Mouse (Mus musculus) midbrain, embryonic 12.5 days (tissue): ENCODE results near the gene Wdr86. TPM values are rescaled to one million over a fixed set of nuclear protein-coding genes. Genes with fewer than 3 reads are reported as not detected.
"Not testable (repeated sequence)": the region's sequence is repeated elsewhere in the genome, so short reads cannot be mapped to it uniquely, and the experiment has no call there.

Experiments used
- ATAC-seq: fragments of 200-750 bp; cut with Nextera tagmentation; 2 replicates; pipeline ENCODE4 v1.8.0; 2017; ENCODE audit warnings: low read depth, moderate TSS enrichment, moderate library complexity; ENCODE audit not compliant: low FRiP score
- H3K27ac ChIP-seq: fragments of 300-500 bp; sonication (generic); replicated peaks from 2 replicates; pipeline ENCODE4 v1.5.1; 2016; ENCODE audit warnings: mild to moderate bottlenecking
- H3K27me3 ChIP-seq: fragments of 300-500 bp; sonication (generic); 2 replicates; pipeline ENCODE4 v1.6.1; 2016; ENCODE audit warnings: mild to moderate bottlenecking
- H3K36me3 ChIP-seq: fragments of 300-500 bp; sonication (generic); 2 replicates; pipeline ENCODE4 v1.6.1; 2016
- H3K4me1 ChIP-seq: fragments of 300-500 bp; sonication (generic); 2 replicates; pipeline ENCODE4 v1.6.1; 2016
- H3K4me2 ChIP-seq: fragments of 300-500 bp; sonication (generic); replicated peaks from 2 replicates; pipeline ENCODE4 v1.6.1; 2016; ENCODE audit warnings: mild to moderate bottlenecking, moderate library complexity
- H3K4me3 ChIP-seq: fragments of 300-500 bp; sonication (generic); 2 replicates; pipeline ENCODE4 v1.5.1; 2016; ENCODE audit warnings: mild to moderate bottlenecking
- H3K9ac ChIP-seq: fragments of 300-500 bp; sonication (generic); replicated peaks from 2 replicates; pipeline ENCODE4 v1.6.1; 2016; ENCODE audit warnings: mild to moderate bottlenecking, moderate library complexity
- H3K9me3 ChIP-seq: fragments of 300-500 bp; sonication (generic); 2 replicates; pipeline ENCODE4 v1.6.1; 2016; ENCODE audit warnings: mild to moderate bottlenecking
- WGBS: fragments of 180-500 bp; shearing (Covaris S2); methylation state at CpG from one replicate; pipeline ENCODE4 v1.1.7; 2016; 5-methylcytosine and 5-hydroxymethylcytosine counted together
- polyA plus RNA-seq: library from polyadenylated mRNA; unstranded; fragments of >200 nt; fragmentation: Nextera tagmentation; extraction: Ambion mirVana; gene quantifications from 2 replicates; pipeline ENCODE4 v1.2.1, GENCODE M21; 2016

Gene Wdr86
- 8.1 and 11.7 TPM in 2 replicates for polyA plus RNA-seq

DNA sequence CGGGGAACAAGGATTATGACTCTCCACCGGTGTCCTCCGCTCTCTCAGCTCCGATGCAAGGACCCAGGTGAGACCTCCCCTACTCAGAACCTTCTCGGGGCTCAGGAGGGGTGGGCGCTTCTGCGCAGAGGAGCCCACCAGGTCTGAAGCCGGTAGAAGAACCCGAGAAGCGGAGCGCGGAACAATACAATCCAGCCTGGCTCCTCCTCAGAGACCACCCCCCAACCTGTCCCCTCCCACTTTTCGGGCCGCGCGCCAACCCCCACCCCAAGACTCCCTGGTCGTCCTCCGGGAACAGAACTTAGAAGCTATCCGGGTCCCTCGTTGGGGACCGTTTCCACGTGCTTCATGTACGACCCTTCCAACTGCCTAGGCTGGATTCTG, at the start of gene Wdr86:
Gene Wdr86, minus strand, starts transcription at position 240 of the 384 bp plus-strand sequence.
- Histone ChIP-seq H3K9me3 (no peaks in the 10 kb centered on the region), H3K4me3 (peak within 1 kb of the TSS; percentile 43), H3K36me3 (no peaks in the 10 kb centered on the region), H3K4me1 (peaks cover 23% of the 10 kb centered on the region), H3K27me3 (peaks cover 45% of the 10 kb centered on the region), H3K27ac (no peak within 1 kb of the TSS), H3K4me2 (peak within 1 kb of the TSS; percentile 55), H3K9ac (peak within 1 kb of the TSS; percentile 39; the same call in 1 of the 2 replicates)
- under 1% methylated on average over 23 of the region's 23 CpGs for WGBS
- ATAC-seq: no peak; the same call in 1 of the 2 replicates

DNA sequence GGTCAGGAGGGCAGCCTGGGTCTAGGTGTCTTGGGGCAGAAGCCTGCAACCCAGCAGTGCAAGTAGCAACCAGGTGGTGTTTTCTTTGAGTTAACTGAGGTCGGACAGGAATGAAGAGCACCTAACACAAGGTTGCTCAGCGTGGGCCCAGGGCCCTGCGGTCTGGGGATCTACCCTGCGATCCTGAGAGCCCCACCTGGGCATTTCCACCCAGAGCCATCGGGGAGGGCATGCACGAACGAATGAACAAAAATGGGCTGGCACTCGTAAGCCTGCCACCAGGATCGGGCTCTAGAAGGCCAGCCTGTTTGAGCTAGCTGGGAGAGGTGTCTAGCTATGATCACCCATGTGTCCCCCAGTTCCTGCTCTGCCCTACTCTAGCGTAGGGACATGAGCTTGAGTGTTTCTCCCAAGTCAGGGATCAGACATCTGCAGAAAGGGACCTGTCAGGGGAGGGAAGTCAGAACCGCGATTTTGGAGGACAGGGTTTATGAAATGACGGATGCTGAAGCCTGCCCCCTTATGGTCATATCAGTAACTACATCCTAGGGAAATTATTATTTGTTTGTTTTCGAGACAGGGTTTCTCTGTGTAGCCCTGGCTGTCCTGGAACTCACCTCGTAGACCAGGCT, 49.5 kb upstream of the Wdr86 start:
- 46% methylated on average over 15 of the region's 15 CpGs for WGBS
- ATAC-seq: no peak
- H3K27me3 ChIP-seq: peaks cover 19% of the 10 kb centered on the region
- H3K27ac ChIP-seq: no peak overlapping the region
- no peaks in the 10 kb centered on the region for H3K36me3 ChIP-seq
- H3K4me3 ChIP-seq: no peak overlapping the region
- peaks cover 6% of the 10 kb centered on the region for H3K4me1 ChIP-seq
- H3K4me2 ChIP-seq: no peak overlapping the region
- no peak overlapping the region for H3K9ac ChIP-seq
- no peaks in the 10 kb centered on the region for H3K9me3 ChIP-seq

DNA sequence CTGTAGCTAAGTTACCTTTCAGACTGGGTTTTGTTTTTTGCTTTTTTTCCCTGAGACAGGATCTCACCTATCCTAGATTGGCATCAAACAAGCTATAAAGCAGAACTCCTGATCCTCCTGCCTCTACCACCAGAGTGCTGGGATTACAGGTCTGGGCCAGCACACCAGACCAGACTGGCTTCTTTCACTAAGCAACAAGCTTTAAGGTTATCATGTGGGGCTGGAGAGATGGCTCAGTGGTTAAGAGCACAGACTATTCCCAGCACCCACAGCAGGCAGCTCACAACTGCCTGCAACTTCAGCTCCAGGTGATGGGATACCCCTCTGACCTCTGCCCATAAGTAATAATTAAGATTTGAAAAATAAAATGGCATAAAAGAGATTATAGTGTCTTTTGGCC, 48.8 kb upstream of the Wdr86 start:
- Histone ChIP-seq H3K9ac (no peak overlapping the region), H3K9me3 (no peaks in the 10 kb centered on the region), H3K27ac (no peak overlapping the region), H3K4me2 (no peak overlapping the region), H3K4me3 (no peak overlapping the region), H3K27me3 (peaks cover 19% of the 10 kb centered on the region), H3K4me1 (peaks cover 6% of the 10 kb centered on the region), H3K36me3 (no peaks in the 10 kb centered on the region)
- no peak for ATAC-seq

DNA sequence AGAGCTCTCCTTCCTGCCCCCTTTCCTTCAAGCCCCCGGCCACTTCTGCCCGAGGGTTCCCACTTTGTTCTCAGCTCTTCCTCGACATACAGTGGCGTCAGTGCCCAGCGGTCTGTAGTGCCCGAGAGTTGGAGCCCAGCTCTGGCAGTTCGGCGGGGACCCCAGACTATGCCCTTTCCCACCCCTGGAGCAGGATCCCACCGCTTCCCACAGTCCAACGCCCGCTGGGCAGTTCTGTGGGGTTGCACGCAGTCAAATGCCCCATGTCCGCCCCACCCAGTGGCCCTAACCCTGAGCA, 48.3 kb upstream of the Wdr86 start:
- Histone ChIP-seq H3K27ac (no peak overlapping the region), H3K36me3 (no peaks in the 10 kb centered on the region), H3K27me3 (peaks cover 19% of the 10 kb centered on the region), H3K9ac (no peak overlapping the region), H3K4me3 (peak overlapping the region; percentile 8; the same call in 1 of the 2 replicates), H3K4me2 (peak overlapping the region; percentile 28), H3K4me1 (peaks cover 6% of the 10 kb centered on the region), H3K9me3 (no peaks in the 10 kb centered on the region)
- 41% methylated on average over 13 of the region's 13 CpGs for WGBS
- no peak for ATAC-seq

DNA sequence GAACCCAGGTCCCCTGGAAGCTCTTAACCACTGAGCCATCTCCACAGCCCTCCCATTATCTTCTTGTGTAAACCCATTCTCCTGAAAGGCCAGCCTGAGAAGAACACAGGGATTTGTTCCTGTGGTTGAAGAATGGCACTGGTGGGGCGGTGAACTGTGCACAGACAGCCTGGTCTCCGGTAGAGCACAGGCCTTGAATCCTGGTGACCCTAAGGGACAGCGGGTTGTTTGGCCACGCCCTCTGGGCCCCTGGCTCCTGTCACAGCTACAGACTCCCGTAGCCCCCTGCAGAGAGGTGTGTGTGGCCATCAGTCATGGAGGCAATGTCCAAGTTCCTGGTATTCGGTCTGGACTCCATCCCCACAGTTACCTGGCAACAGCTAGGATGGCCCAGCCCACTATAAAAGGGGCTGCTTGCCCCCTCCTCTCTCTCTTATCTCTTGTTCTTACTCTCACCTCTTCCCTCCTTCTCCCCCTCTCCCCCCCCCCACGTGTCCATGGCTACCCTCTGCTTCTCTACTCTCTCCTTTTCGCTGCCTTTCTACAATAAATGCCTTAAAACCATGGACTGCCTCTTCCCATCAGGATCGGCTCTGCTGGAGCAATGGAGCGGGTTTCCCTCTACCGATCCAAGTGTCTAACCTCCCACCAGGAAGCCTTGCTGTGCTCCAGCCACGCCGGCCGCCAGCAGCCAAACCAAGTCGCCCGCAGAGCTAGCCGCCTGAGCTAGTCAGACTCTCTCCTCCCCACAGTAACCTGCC, 47.7 kb upstream of the Wdr86 start:
- no peak for ATAC-seq

DNA sequence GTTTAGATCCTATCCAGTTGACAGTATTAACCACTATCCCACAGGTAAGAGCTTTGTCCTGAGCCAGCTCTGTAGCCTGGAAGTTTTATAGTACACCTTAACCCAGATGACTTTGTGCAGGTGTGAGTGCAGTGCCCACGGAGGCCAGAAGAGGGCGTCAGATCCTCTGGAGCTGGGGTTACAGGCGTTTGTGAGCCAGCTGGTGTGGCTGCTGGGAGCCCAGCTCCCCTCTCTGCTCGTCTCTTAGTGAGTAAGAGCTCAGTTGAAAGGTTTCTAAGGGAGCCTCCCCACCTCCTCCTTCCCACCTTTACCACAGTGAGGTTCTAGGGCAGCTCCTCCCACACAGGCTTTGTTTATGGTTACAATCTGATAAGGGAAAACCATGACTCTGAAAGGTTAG, 46.2 kb upstream of the Wdr86 start:
- Histone ChIP-seq H3K4me1 (peaks cover 6% of the 10 kb centered on the region), H3K9me3 (no peaks in the 10 kb centered on the region), H3K9ac (no peak overlapping the region), H3K27ac (no peak overlapping the region), H3K27me3 (peaks cover 19% of the 10 kb centered on the region), H3K4me3 (no peak overlapping the region), H3K36me3 (no peaks in the 10 kb centered on the region), H3K4me2 (no peak overlapping the region)
- 76% methylated on average over 4 of the region's 4 CpGs for WGBS
- no peak for ATAC-seq

More for the DNA sequence above, 47.7 kb upstream of the Wdr86 start:
- no peak overlapping the region for H3K9ac ChIP-seq
- H3K4me2 ChIP-seq: peak overlapping the region; percentile 28
- H3K27me3 ChIP-seq: peaks cover 19% of the 10 kb centered on the region
- peak overlapping the region; percentile 8; the same call in 1 of the 2 replicates for H3K4me3 ChIP-seq
- 15% methylated on average over 17 of the region's 17 CpGs for WGBS
- H3K27ac ChIP-seq: no peak overlapping the region
- H3K36me3 ChIP-seq: no peaks in the 10 kb centered on the region
- no peaks in the 10 kb centered on the region for H3K9me3 ChIP-seq
- H3K4me1 ChIP-seq: peaks cover 6% of the 10 kb centered on the region

DNA sequence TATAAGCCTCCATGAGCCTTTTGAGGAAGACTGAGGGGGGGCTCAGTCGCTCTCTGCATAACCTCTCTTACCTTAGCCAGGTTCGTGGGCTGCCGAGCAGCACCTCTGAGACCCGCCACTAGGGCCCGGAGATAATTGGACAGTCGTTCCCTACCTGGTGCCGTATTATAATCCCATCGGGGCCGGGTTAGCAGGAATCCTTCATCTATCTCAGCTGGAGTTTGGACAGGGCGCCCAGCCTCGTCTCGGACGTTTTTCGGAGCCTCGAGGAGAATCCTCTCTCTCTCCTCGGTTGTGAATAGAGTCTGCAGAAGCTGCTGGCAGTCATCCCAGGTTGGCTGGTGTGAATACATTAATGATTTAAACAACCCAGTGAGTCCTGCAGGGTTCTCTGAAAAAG, 44.0 kb upstream of the Wdr86 start:
- 90% methylated on average over 16 of the region's 16 CpGs for WGBS

DNA sequence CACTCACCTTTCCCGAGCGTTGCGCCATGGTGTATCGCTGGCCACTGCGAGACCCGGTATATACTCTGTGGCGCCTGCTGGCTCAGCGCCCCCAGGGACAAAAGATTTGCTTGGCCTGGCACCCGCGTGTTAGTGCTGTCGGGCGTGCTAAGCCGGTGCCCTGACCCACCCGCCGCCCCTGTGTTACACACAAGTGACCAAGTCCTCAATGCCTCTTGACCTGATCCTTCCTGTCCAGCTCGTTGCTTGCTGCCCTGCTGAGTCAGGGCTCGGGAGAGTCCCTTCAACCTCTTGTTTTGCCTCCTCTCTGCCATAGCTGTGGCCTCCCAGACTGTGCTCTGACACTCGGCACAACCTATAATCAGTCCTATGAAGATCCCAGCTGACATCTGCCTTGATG, 27.3 kb upstream of the Wdr86 start, which contains the start of gene Crygn:
Gene Crygn, minus strand, starts transcription at position 193 of the 400 bp plus-strand sequence.
- Histone ChIP-seq H3K27me3 (peaks cover 4% of the 10 kb centered on the region; the same call in 1 of the 2 replicates), H3K4me1 (no peaks in the 10 kb centered on the region), H3K4me2 (no peak within 1 kb of the TSS), H3K27ac (no peak within 1 kb of the TSS), H3K36me3 (no peaks in the 10 kb centered on the region), H3K9me3 (no peaks in the 10 kb centered on the region), H3K4me3 (no peak within 1 kb of the TSS), H3K9ac (no peak within 1 kb of the TSS; the same call in 1 of the 2 replicates)
- ATAC-seq: no peak
- WGBS: 27% methylated on average over 18 of the region's 18 CpGs

More for the DNA sequence above, 44.0 kb upstream of the Wdr86 start:
- not testable (repeated sequence) for H3K27ac ChIP-seq, ATAC-seq, H3K36me3 ChIP-seq, H3K4me3 ChIP-seq, H3K9me3 ChIP-seq, H3K4me2 ChIP-seq, H3K4me1 ChIP-seq, H3K9ac ChIP-seq
- peaks cover 13% of the 10 kb centered on the region for H3K27me3 ChIP-seq

DNA sequence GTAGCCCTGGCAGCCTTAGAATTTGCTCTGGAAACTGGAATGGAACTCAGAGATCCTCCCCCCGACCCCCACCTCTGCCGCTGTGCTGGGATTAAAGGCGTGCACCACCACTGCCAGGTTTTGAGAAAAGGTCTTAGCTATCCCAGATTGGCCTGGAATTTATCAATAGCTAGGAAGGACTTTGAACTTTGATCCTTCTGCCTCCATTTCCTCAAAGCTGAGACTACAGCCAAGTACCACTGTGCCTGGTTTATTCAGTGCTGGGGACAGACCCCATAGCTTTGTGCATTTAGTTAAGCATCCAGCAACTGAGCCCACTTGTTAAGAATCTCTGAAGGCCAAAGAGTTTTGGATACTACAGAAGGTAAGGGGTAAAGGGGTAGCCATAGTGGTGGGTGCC, 26.4 kb upstream of the Wdr86 start:
- Histone ChIP-seq H3K9ac (no peak overlapping the region), H3K36me3 (no peaks in the 10 kb centered on the region), H3K4me3 (no peak overlapping the region), H3K27ac (no peak overlapping the region), H3K27me3 (peaks cover 13% of the 10 kb centered on the region; the same call in 1 of the 2 replicates), H3K4me2 (no peak overlapping the region), H3K4me1 (peaks cover 5% of the 10 kb centered on the region; the same call in 1 of the 2 replicates), H3K9me3 (no peaks in the 10 kb centered on the region)
- no peak for ATAC-seq
- 51% methylated on average over 3 of the region's 3 CpGs for WGBS

DNA sequence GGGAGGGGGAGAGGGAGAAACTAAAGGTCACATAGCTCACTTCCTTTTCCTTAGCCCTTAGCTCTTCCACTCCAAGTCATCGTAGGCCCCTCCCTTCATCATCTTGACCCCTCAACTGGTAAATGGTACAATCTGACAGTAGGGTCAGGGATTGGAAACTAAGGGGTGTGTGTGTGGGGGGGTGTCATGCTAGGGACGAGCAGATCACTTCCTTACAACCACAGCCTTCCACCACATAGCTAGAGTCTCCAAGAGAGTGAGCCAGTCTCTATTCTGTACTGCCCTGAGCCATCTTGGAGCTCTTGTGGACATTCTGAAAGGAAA, 21.6 kb upstream of the Wdr86 start:
- H3K9ac ChIP-seq: no peak overlapping the region

DNA sequence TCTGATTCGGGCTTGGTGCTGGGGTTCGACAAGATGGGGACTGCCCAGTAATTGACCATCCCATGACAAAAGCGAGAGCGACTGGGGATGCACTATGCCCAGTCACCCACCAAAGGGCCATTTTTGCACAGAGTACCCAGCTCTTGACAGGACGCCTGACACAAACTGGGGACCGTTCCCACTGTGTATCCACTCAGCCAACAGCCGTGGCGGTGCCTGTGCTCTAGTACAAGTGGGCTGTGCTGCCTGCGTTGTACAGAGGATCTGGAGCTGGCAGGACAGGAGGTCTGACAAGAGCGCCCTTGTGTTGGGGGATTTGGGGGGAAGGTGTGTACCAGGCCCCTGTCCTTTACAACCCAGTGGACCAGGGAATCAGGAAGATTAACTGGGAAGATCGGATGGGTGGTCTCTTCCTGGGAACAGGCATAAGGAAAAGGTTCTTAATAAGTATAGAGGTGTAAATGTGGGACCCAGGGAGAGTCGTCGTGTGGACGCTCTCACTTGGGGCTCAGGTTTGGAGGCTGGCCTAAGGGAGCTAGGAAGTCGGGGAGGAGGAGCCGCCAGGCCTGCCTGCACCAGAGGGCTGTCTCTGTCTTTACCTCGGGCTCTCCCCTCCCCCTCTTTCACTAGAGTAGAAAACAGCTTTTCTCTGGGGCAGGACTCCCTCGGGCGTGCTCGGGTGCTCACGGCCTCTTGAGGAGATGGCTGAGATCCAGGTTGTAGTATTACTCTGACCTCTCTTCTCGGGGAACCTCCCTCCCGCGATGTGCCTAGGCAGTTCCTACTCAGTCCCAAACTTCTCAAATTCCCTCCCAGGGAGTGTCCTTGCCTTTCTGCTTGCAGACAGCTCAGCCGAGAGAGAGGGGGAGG, 21.0 kb upstream of the Wdr86 start:
- peak overlapping the region; percentile 56 for H3K4me3 ChIP-seq
- peak overlapping the region; percentile 56 for H3K27ac ChIP-seq
- peak overlapping the region; percentile 92 for H3K4me2 ChIP-seq
- ATAC-seq: peak; percentile 31
- WGBS: 1% methylated on average over 25 of the region's 25 CpGs
- no peaks in the 10 kb centered on the region for H3K9me3 ChIP-seq
- no peaks in the 10 kb centered on the region for H3K36me3 ChIP-seq
- H3K27me3 ChIP-seq: peaks cover 19% of the 10 kb centered on the region
- H3K4me1 ChIP-seq: peaks cover 23% of the 10 kb centered on the region
- peak overlapping the region; percentile 71 for H3K9ac ChIP-seq

More for the DNA sequence above, 21.6 kb upstream of the Wdr86 start:
- H3K4me3 ChIP-seq: no peak overlapping the region
- H3K4me2 ChIP-seq: peak overlapping the region; percentile 92
- no peaks in the 10 kb centered on the region for H3K36me3 ChIP-seq
- H3K9me3 ChIP-seq: no peaks in the 10 kb centered on the region
- no peak overlapping the region for H3K27ac ChIP-seq
- H3K27me3 ChIP-seq: peaks cover 19% of the 10 kb centered on the region
- no peak for ATAC-seq
- peaks cover 23% of the 10 kb centered on the region for H3K4me1 ChIP-seq
- WGBS: 13% methylated on average over 2 of the region's 2 CpGs
